Mouse (Mus musculus): ENCODE data around the gene Phyhd1. TPM values are rescaled to one million over a fixed set of nuclear protein-coding genes. Genes with fewer than 3 reads are reported as not detected.

The Phyhd1 gene
- total and polyA plus RNA-seq, 3 experiments, result 0.66 to 27.5 (median 1.8) TPM

- Histone ChIP-seq H3K27me3 (ENCODE audit: insufficient read depth, low read length) (no peaks in the 10 kb centered on the region), H3K9me3 (replicated peaks) (no peaks in the 10 kb centered on the region), H3K4me1 (ENCODE audit: insufficient read depth, low read depth, low read length) (peaks cover 32% of the 10 kb centered on the region), H3K36me3 (replicated peaks) (peaks cover 94% of the 10 kb centered on the region), H3K4me3 (ENCODE audit: low read depth, low read length) (no peak overlapping the region)
- ATAC-seq (ENCODE audit: extremely low read depth, insufficient number of reproducible peaks, low FRiP score, poor library complexity, severe bottlenecking) (no peak), DNase-seq (ENCODE audit: low spot score) (no peak)
- TF ChIP-seq CTCF (IDR thresholded peaks at IDR 0.05; ENCODE audit: low read depth, low read length) (no peak), POLR2AphosphoS5 (IDR thresholded peaks at IDR 0.05; ENCODE audit: insufficient replicate concordance, low read depth, low read length) (no peak), GATA1 (IDR thresholded peaks at IDR 0.05; ENCODE audit: borderline replicate concordance, low read length) (no peak), GATA2 (IDR thresholded peaks at IDR 0.05; ENCODE audit: borderline replicate concordance, low read depth, low read length) (no peak), TAL1 (conservative IDR thresholded peaks at IDR 0.05; ENCODE audit: low read depth, low read length) (no peak)
Observed at GRCm38 (mm10) chr2:30247036-30247435, 19.0 kb upstream of the Phyhd1 start.

GRCm38 (mm10) chr2:30247681-30248080, 18.3 kb upstream of the Phyhd1 start:
- peaks cover 94% of the 10 kb centered on the region for H3K36me3 ChIP-seq (replicated peaks)
- H3K4me3 ChIP-seq (ENCODE audit: low read depth, low read length), result no peak overlapping the region
- H3K4me1 ChIP-seq (ENCODE audit: insufficient read depth, low read depth, low read length), result peaks cover 38% of the 10 kb centered on the region
- no peak for ATAC-seq (ENCODE audit: extremely low read depth, insufficient number of reproducible peaks, low FRiP score, poor library complexity, severe bottlenecking)
- no peak for DNase-seq (ENCODE audit: low spot score)
- H3K27me3 ChIP-seq (ENCODE audit: insufficient read depth, low read length), result no peaks in the 10 kb centered on the region
- no peaks in the 10 kb centered on the region for H3K9me3 ChIP-seq (replicated peaks)
- TF ChIP-seq TAL1 (conservative IDR thresholded peaks at IDR 0.05; ENCODE audit: low read depth, low read length) (no peak), GATA2 (IDR thresholded peaks at IDR 0.05; ENCODE audit: borderline replicate concordance, low read depth, low read length) (no peak)

GRCm38 (mm10) chr2:30249182-30249581, 16.8 kb upstream of the Phyhd1 start:
- no peak overlapping the region for H3K4me3 ChIP-seq (ENCODE audit: low read depth, low read length)
- H3K27me3 ChIP-seq (ENCODE audit: insufficient read depth, low read length), result no peaks in the 10 kb centered on the region
- DNase-seq (ENCODE audit: low spot score) (no peak), ATAC-seq (ENCODE audit: extremely low read depth, insufficient number of reproducible peaks, low FRiP score, poor library complexity, severe bottlenecking) (no peak)
- H3K36me3 ChIP-seq (replicated peaks), result peaks cover 94% of the 10 kb centered on the region
- H3K4me1 ChIP-seq (ENCODE audit: insufficient read depth, low read depth, low read length), result peaks cover 47% of the 10 kb centered on the region
- TF ChIP-seq GATA2 (IDR thresholded peaks at IDR 0.05; ENCODE audit: borderline replicate concordance, low read depth, low read length), result no peak
- no peak for TF ChIP-seq GATA1 (IDR thresholded peaks at IDR 0.05; ENCODE audit: borderline replicate concordance, low read length)
- no peak for TF ChIP-seq TAL1 (conservative IDR thresholded peaks at IDR 0.05; ENCODE audit: low read depth, low read length)
- TF ChIP-seq POLR2AphosphoS5 (IDR thresholded peaks at IDR 0.05; ENCODE audit: insufficient replicate concordance, low read depth, low read length), result no peak
- TF ChIP-seq CTCF (IDR thresholded peaks at IDR 0.05; ENCODE audit: low read depth, low read length), result no peak
- no peaks in the 10 kb centered on the region for H3K9me3 ChIP-seq (replicated peaks)

- Histone ChIP-seq H3K4me3 (ENCODE audit: low read depth, low read length) (no peak overlapping the region), H3K9me3 (replicated peaks) (no peaks in the 10 kb centered on the region), H3K4me1 (ENCODE audit: insufficient read depth, low read depth, low read length) (peaks cover 41% of the 10 kb centered on the region), H3K36me3 (replicated peaks) (peaks cover 95% of the 10 kb centered on the region), H3K27me3 (ENCODE audit: insufficient read depth, low read length) (no peaks in the 10 kb centered on the region)
- ATAC-seq (ENCODE audit: extremely low read depth, insufficient number of reproducible peaks, low FRiP score, poor library complexity, severe bottlenecking), result no peak
- DNase-seq (ENCODE audit: low spot score), result no peak
- no peak for TF ChIP-seq POLR2AphosphoS5 (IDR thresholded peaks at IDR 0.05; ENCODE audit: insufficient replicate concordance, low read depth, low read length)
- TF ChIP-seq TAL1 (conservative IDR thresholded peaks at IDR 0.05; ENCODE audit: low read depth, low read length), result no peak
- no peak for TF ChIP-seq GATA1 (IDR thresholded peaks at IDR 0.05; ENCODE audit: borderline replicate concordance, low read length)
- no peak for TF ChIP-seq GATA2 (IDR thresholded peaks at IDR 0.05; ENCODE audit: borderline replicate concordance, low read depth, low read length)
- no peak for TF ChIP-seq CTCF (IDR thresholded peaks at IDR 0.05; ENCODE audit: low read depth, low read length)
Observed at GRCm38 (mm10) chr2:30250166-30251128, 15.6 kb upstream of the Phyhd1 start.

GRCm38 (mm10) chr2:30251417-30252104, 14.4 kb upstream of the Phyhd1 start:
- H3K4me1 ChIP-seq (ENCODE audit: insufficient read depth, low read depth, low read length), result peaks cover 37% of the 10 kb centered on the region
- TF ChIP-seq TAL1 (conservative IDR thresholded peaks at IDR 0.05; ENCODE audit: low read depth, low read length), result no peak
- TF ChIP-seq POLR2AphosphoS5 (IDR thresholded peaks at IDR 0.05; ENCODE audit: insufficient replicate concordance, low read depth, low read length), result no peak
- TF ChIP-seq GATA2 (IDR thresholded peaks at IDR 0.05; ENCODE audit: borderline replicate concordance, low read depth, low read length), result no peak
- TF ChIP-seq GATA1 (IDR thresholded peaks at IDR 0.05; ENCODE audit: borderline replicate concordance, low read length), result no peak
- no peak for TF ChIP-seq CTCF (IDR thresholded peaks at IDR 0.05; ENCODE audit: low read depth, low read length)
- DNase-seq (ENCODE audit: low spot score) (peak; percentile 80), ATAC-seq (ENCODE audit: extremely low read depth, insufficient number of reproducible peaks, low FRiP score, poor library complexity, severe bottlenecking) (peak; percentile 77)
- no peaks in the 10 kb centered on the region for H3K27me3 ChIP-seq (ENCODE audit: insufficient read depth, low read length)
- peak overlapping the region; percentile 56; the same call in 1 of the 2 replicates for H3K4me3 ChIP-seq (ENCODE audit: low read depth, low read length)
- peaks cover 95% of the 10 kb centered on the region for H3K36me3 ChIP-seq (replicated peaks)
- no peaks in the 10 kb centered on the region for H3K9me3 ChIP-seq (replicated peaks)

GRCm38 (mm10) chr2:30252521-30252920, 13.5 kb upstream of the Phyhd1 start:
- no peak for ATAC-seq (ENCODE audit: extremely low read depth, insufficient number of reproducible peaks, low FRiP score, poor library complexity, severe bottlenecking)
- Histone ChIP-seq H3K4me1 (ENCODE audit: insufficient read depth, low read depth, low read length) (peaks cover 42% of the 10 kb centered on the region), H3K9me3 (replicated peaks) (no peaks in the 10 kb centered on the region), H3K4me3 (ENCODE audit: low read depth, low read length) (no peak overlapping the region), H3K27me3 (ENCODE audit: insufficient read depth, low read length) (no peaks in the 10 kb centered on the region), H3K36me3 (replicated peaks) (peaks cover 98% of the 10 kb centered on the region)
- no peak for DNase-seq (ENCODE audit: low spot score)
- no peak for TF ChIP-seq CTCF (IDR thresholded peaks at IDR 0.05; ENCODE audit: low read depth, low read length)
- TF ChIP-seq GATA1 (IDR thresholded peaks at IDR 0.05; ENCODE audit: borderline replicate concordance, low read length), result no peak
- no peak for TF ChIP-seq POLR2AphosphoS5 (IDR thresholded peaks at IDR 0.05; ENCODE audit: insufficient replicate concordance, low read depth, low read length)
- no peak for TF ChIP-seq GATA2 (IDR thresholded peaks at IDR 0.05; ENCODE audit: borderline replicate concordance, low read depth, low read length)
- TF ChIP-seq TAL1 (conservative IDR thresholded peaks at IDR 0.05; ENCODE audit: low read depth, low read length), result no peak

Data from G1E (cell line).